Comparison of ENCODE assay signal across 27 mouse cellular contexts in the genomic region with DNA sequence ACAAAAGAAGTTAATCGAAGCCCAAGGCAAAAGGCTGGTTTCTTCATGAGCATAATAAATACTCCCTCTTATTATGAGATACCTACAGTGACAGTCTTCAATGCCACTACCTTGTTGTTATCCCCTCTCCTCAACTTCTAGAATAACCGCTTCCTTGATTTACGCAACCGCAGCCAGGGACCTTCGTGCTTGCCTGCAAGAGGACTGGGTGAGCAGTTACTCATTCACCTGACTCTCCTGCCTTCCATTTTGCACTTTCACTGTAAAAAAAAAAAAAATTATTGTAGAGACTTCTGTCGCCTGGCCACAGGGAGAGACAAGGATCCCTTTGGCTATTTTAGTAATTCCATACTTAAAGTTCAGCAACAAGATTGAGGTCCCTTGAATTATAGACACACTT. TPM values are rescaled to one million over a fixed set of nuclear protein-coding genes. Genes with fewer than 3 reads are reported as not detected.
DNase-seq lines count a peak whose midpoint lies in the region; ATAC-seq lines count a peak whose summit lies in the region.
"Had no signal": no experiment of that assay in that cellular context is flagged by ENCODE, and none has a peak within 500 bp of the region (broad histone marks: within the 10 kb centered on the region; RNA-seq: fewer than 3 reads in every experiment).

No protein-coding gene starts in this region.

- peak; percentile 35 to 40 for DNase-seq in kidney, postnatal 36 days
- DNase-seq in embryonic facial prominence, embryonic 10.5 days (ENCODE audit: low spot score): no peak
- DNase-seq in hindbrain, embryonic 11.5 days (ENCODE audit: low spot score): no peak
- DNase-seq in urinary bladder, postnatal 4 days (ENCODE audit: low spot score in 2 of 2): no peak
- DNase-seq in layer of hippocampus, adult 9-10 months (ENCODE audit: low spot score): no peak
- DNase-seq: adrenal gland, postnatal 25 days; B cell, adult 2 months; cerebellum, adult 11 months; cerebellum, postnatal 14 days; gastrocnemius, postnatal 14 days; heart, adult 2 months; heart, postnatal 4 days; kidney, postnatal 14 days; layer of hippocampus, adult 9-11 months; liver, embryonic 13.5 days; lung, embryonic 14.5 days; lung, postnatal 4 days; right cerebral cortex, postnatal 14 days; thymus, adult 18-20 months; thymus, postnatal 4 days had no signal

- peaks cover 99% of the 10 kb centered on the region for H3K27me3 ChIP-seq in kidney, embryonic 15.5 days
- peaks cover 100% of the 10 kb centered on the region for H3K27me3 ChIP-seq in embryonic facial prominence, embryonic 10.5 days (replicated peaks; ENCODE audit: low read depth, poor library complexity, severe bottlenecking)
- H3K27me3 ChIP-seq in hindbrain, embryonic 11.5 days (ENCODE audit: control insufficient read depth, insufficient read depth, low read length): peaks cover 55% of the 10 kb centered on the region
- peaks cover 61% of the 10 kb centered on the region for H3K27me3 ChIP-seq in neural tube, embryonic 12.5 days (replicated peaks)

- no peak overlapping the region for H3K27ac ChIP-seq in kidney, embryonic 15.5 days
- no peak overlapping the region for H3K27ac ChIP-seq in embryonic facial prominence, embryonic 10.5 days (replicated peaks)
- H3K27ac ChIP-seq in hindbrain, embryonic 11.5 days (ENCODE audit: low read depth, low read length): peak overlapping the region; percentile 25
- H3K27ac ChIP-seq in neural tube, embryonic 12.5 days: peak overlapping the region; percentile 6; the same call in 1 of the 2 replicates
- H3K27ac ChIP-seq: forebrain, embryonic 10.5 days; heart, adult 2 months; heart, embryonic 15.5 days; limb, embryonic 13.5 days; liver, embryonic 13.5 days had no signal

- H3K36me3 ChIP-seq in kidney, embryonic 15.5 days: no peaks in the 10 kb centered on the region
- no peaks in the 10 kb centered on the region for H3K36me3 ChIP-seq in embryonic facial prominence, embryonic 10.5 days (replicated peaks)
- H3K36me3 ChIP-seq in hindbrain, embryonic 11.5 days (ENCODE audit: control insufficient read depth, insufficient read depth, low read length): no peaks in the 10 kb centered on the region
- no peaks in the 10 kb centered on the region for H3K36me3 ChIP-seq in neural tube, embryonic 12.5 days
- H3K36me3 ChIP-seq: forebrain, embryonic 10.5 days; heart, embryonic 15.5 days; limb, embryonic 13.5 days; liver, embryonic 13.5 days had no signal

- no peak for ATAC-seq in kidney, embryonic 15.5 days (replicated peaks; ENCODE audit: low FRiP score)
- ATAC-seq in hindbrain, embryonic 11.5 days (ENCODE audit: low FRiP score): no peak
- ATAC-seq in neural tube, embryonic 12.5 days (ENCODE audit: low FRiP score, low read depth): no peak
- ATAC-seq: intestine, embryonic 16.5 days had no signal

- peaks cover 35% of the 10 kb centered on the region for H3K4me1 ChIP-seq in kidney, embryonic 15.5 days
- peaks cover 75% of the 10 kb centered on the region for H3K4me1 ChIP-seq in embryonic facial prominence, embryonic 10.5 days
- H3K4me1 ChIP-seq in hindbrain, embryonic 11.5 days (replicated peaks; ENCODE audit: control insufficient read depth, insufficient read depth, low read length): peaks cover 24% of the 10 kb centered on the region
- peaks cover 51% of the 10 kb centered on the region for H3K4me1 ChIP-seq in neural tube, embryonic 12.5 days

- no peak overlapping the region for H3K9ac ChIP-seq in kidney, embryonic 15.5 days
- 0 out of 2 replicates have a peak overlapping the region, but pooled peaks have one; percentile 11 for H3K9ac ChIP-seq in hindbrain, embryonic 11.5 days (ENCODE audit: low read depth, low read length)
- peak overlapping the region; percentile 61; the same call in 1 of the 2 replicates for H3K9ac ChIP-seq in neural tube, embryonic 12.5 days
- H3K9ac ChIP-seq: heart, embryonic 15.5 days; limb, embryonic 13.5 days; liver, embryonic 13.5 days; lung, embryonic 14.5 days had no signal

- H3K4me3 ChIP-seq in kidney, embryonic 15.5 days (replicated peaks): no peak overlapping the region
- H3K4me3 ChIP-seq in embryonic facial prominence, embryonic 10.5 days: peak overlapping the region; percentile 63; the same call in 1 of the 2 replicates
- peak overlapping the region; percentile 65; the same call in 1 of the 2 replicates for H3K4me3 ChIP-seq in hindbrain, embryonic 11.5 days (ENCODE audit: low read depth, low read length)
- H3K4me3 ChIP-seq in neural tube, embryonic 12.5 days: peak overlapping the region; percentile 87
- H3K4me3 ChIP-seq: heart, adult 2 months; heart, embryonic 15.5 days; limb, embryonic 13.5 days; liver, embryonic 13.5 days had no signal

- H3K9me3 ChIP-seq in kidney, embryonic 15.5 days (replicated peaks): no peaks in the 10 kb centered on the region
- H3K9me3 ChIP-seq in embryonic facial prominence, embryonic 10.5 days: no peaks in the 10 kb centered on the region
- no peaks in the 10 kb centered on the region for H3K9me3 ChIP-seq in hindbrain, embryonic 11.5 days (ENCODE audit: control insufficient read depth, low read length)
- H3K9me3 ChIP-seq in neural tube, embryonic 12.5 days: no peaks in the 10 kb centered on the region
- H3K9me3 ChIP-seq: forebrain, embryonic 10.5 days; heart, embryonic 15.5 days; limb, embryonic 13.5 days; liver, embryonic 13.5 days had no signal

- 5% methylated on average over 6 of the region's 6 CpGs for WGBS in kidney, embryonic 15.5 days
- 3% methylated on average over 6 of the region's 6 CpGs for WGBS in embryonic facial prominence, embryonic 10.5 days
- WGBS in hindbrain, embryonic 11.5 days: 6% methylated on average over 6 of the region's 6 CpGs
- 4% methylated on average over 6 of the region's 6 CpGs for WGBS in neural tube, embryonic 12.5 days

- H3K4me2 ChIP-seq in kidney, embryonic 15.5 days: no peak overlapping the region
- H3K4me2 ChIP-seq in hindbrain, embryonic 11.5 days (replicated peaks; ENCODE audit: low read depth, low read length): peak overlapping the region; percentile 89
- peak overlapping the region; percentile 85 for H3K4me2 ChIP-seq in neural tube, embryonic 12.5 days (replicated peaks)
- H3K4me2 ChIP-seq: heart, embryonic 15.5 days; limb, embryonic 13.5 days; liver, embryonic 13.5 days; lung, embryonic 14.5 days had no signal

RNA-seq across cellular contexts. Expression of a gene that starts 2.0 kb away (rescaled TPM):
- 0.10 TPM in 1 of 2 replicates, not detected in the other for polyA plus RNA-seq in kidney, embryonic 15.5 days (2015; fragmentation: Nextera tagmentation; extraction: Ambion mirVana)
- 8.7 and 11.1 TPM in 2 replicates for polyA plus RNA-seq in embryonic facial prominence, embryonic 10.5 days (2016; fragmentation: Nextera tagmentation; extraction: Ambion mirVana)
- 30.0 and 36.2 TPM in 2 replicates for polyA plus RNA-seq in hindbrain, embryonic 11.5 days (2014; fragmentation: Nextera tagmentation; extraction: Ambion mirVana)
- 78.5 and 91.6 TPM in 2 replicates for polyA plus RNA-seq in neural tube, embryonic 12.5 days (2016; fragmentation: Nextera tagmentation; extraction: Ambion mirVana)
- polyA plus RNA-seq: heart, embryonic 15.5 days; stomach, embryonic 14.5 days had no signal

Comparison
In these comparisons a context has a peak if more than half of its experiments do, and no peak if none do; other contexts are left out.
1. DNase-seq: peak in kidney, postnatal 36 days (2 of 2); none in embryonic facial prominence, embryonic 10.5 days (single experiment), hindbrain, embryonic 11.5 days (single experiment), urinary bladder, postnatal 4 days (0 of 2) and layer of hippocampus, adult 9-10 months (single experiment).
2. H3K27ac ChIP-seq: peak in hindbrain, embryonic 11.5 days (single experiment) and neural tube, embryonic 12.5 days (single experiment); none in kidney, embryonic 15.5 days (single experiment) and embryonic facial prominence, embryonic 10.5 days (single experiment).